Mouse (Mus musculus) erythroblast, embryonic 14.5 days (primary cell): Measurements from ENCODE around the gene Plpp3. TPM values are rescaled to one million over a fixed set of nuclear protein-coding genes. Genes with fewer than 3 reads are reported as not detected.

Experiments
- H3K27me3 ChIP-seq: 2 replicates; pipeline ENCODE4 v1.6.1; 2012; ENCODE audit warnings: inconsistent platforms; ENCODE audit not compliant: control insufficient read depth
- H3K36me3 ChIP-seq: 2 replicates; pipeline ENCODE4 v1.6.1; 2012; ENCODE audit warnings: mild to moderate bottlenecking, inconsistent platforms; ENCODE audit not compliant: control insufficient read depth
- H3K4me1 ChIP-seq: 2 replicates; pipeline ENCODE4 v1.6.1; 2012; ENCODE audit warnings: inconsistent platforms; ENCODE audit not compliant: control insufficient read depth
- H3K4me3 ChIP-seq: replicated peaks from 2 replicates; pipeline ENCODE3; 2012; ENCODE audit warnings: moderate library complexity, mild to moderate bottlenecking, inconsistent platforms
- H3K9me3 ChIP-seq: 2 replicates; pipeline ENCODE4 v1.6.1; 2012; ENCODE audit warnings: low read length, inconsistent platforms, mixed read lengths; ENCODE audit not compliant: control insufficient read depth
- GATA1 ChIP-seq: IDR thresholded peaks from 2 replicates; pipeline ENCODE4 v1.6.1; 2012; ENCODE audit warnings: low read length, inconsistent platforms, mixed read lengths
- TAL1 ChIP-seq: IDR thresholded peaks from 3 replicates; pipeline ENCODE4 v1.6.1; 2012; ENCODE audit warnings: low read length, inconsistent platforms, mixed read lengths
- polyA plus RNA-seq: library from polyadenylated mRNA; stranded (reverse); fragments of >175 nt; gene quantifications from 2 replicates; pipeline ENCODE4 v1.2.3, GENCODE M21; 2012

The Plpp3 gene
- polyA plus RNA-seq, 1 experiment, result 0.03 TPM

GRCm38 (mm10) chr4:105196099-105196498 is 39.0 kb downstream of the Plpp3 start:
- peaks cover 3% of the 10 kb centered on the region; the same call in 1 of the 2 replicates for H3K36me3 ChIP-seq
- no peak for TF ChIP-seq TAL1
- TF ChIP-seq GATA1, result no peak
- no peaks in the 10 kb centered on the region for H3K27me3 ChIP-seq
- H3K4me3 ChIP-seq, result no peak overlapping the region
- no peaks in the 10 kb centered on the region for H3K4me1 ChIP-seq
- H3K9me3 ChIP-seq, result no peaks in the 10 kb centered on the region

- H3K36me3 ChIP-seq, result peaks cover 3% of the 10 kb centered on the region; the same call in 1 of the 2 replicates
- TF ChIP-seq TAL1, result no peak
- no peak for TF ChIP-seq GATA1
- H3K27me3 ChIP-seq, result no peaks in the 10 kb centered on the region
- H3K4me1 ChIP-seq, result no peaks in the 10 kb centered on the region
- H3K9me3 ChIP-seq, result no peaks in the 10 kb centered on the region
- H3K4me3 ChIP-seq, result no peak overlapping the region
Measured at GRCm38 (mm10) chr4:105196993-105197765, 40.0 kb downstream of the Plpp3 start.

- H3K4me3 ChIP-seq, result no peak overlapping the region
- H3K36me3 ChIP-seq, result peaks cover 3% of the 10 kb centered on the region; the same call in 1 of the 2 replicates
- H3K27me3 ChIP-seq, result no peaks in the 10 kb centered on the region
- no peaks in the 10 kb centered on the region for H3K4me1 ChIP-seq
- no peaks in the 10 kb centered on the region for H3K9me3 ChIP-seq
- TF ChIP-seq GATA1 (no peak), TAL1 (no peak)
Measured at GRCm38 (mm10) chr4:105198696-105199095, 41.5 kb downstream of the Plpp3 start.

GRCm38 (mm10) chr4:105199345-105199744 is 42.2 kb downstream of the Plpp3 start:
- TF ChIP-seq GATA1 (no peak), TAL1 (no peak)
- peaks cover 3% of the 10 kb centered on the region; the same call in 1 of the 2 replicates for H3K36me3 ChIP-seq
- no peaks in the 10 kb centered on the region for H3K27me3 ChIP-seq
- H3K4me1 ChIP-seq, result no peaks in the 10 kb centered on the region
- H3K9me3 ChIP-seq, result no peaks in the 10 kb centered on the region
- H3K4me3 ChIP-seq, result no peak overlapping the region

GRCm38 (mm10) chr4:105200624-105201524 is 43.7 kb downstream of the Plpp3 start:
- H3K36me3 ChIP-seq, result peaks cover 3% of the 10 kb centered on the region; the same call in 1 of the 2 replicates
- no peaks in the 10 kb centered on the region for H3K9me3 ChIP-seq
- no peaks in the 10 kb centered on the region for H3K4me1 ChIP-seq
- TF ChIP-seq GATA1, result no peak
- no peak for TF ChIP-seq TAL1
- H3K27me3 ChIP-seq, result no peaks in the 10 kb centered on the region
- H3K4me3 ChIP-seq, result no peak overlapping the region

- H3K27me3 ChIP-seq, result no peaks in the 10 kb centered on the region
- no peak overlapping the region for H3K4me3 ChIP-seq
- no peaks in the 10 kb centered on the region for H3K4me1 ChIP-seq
- H3K36me3 ChIP-seq, result peaks cover 3% of the 10 kb centered on the region; the same call in 1 of the 2 replicates
- H3K9me3 ChIP-seq, result no peaks in the 10 kb centered on the region
- TF ChIP-seq GATA1, result no peak
- no peak for TF ChIP-seq TAL1
Measured at GRCm38 (mm10) chr4:105202439-105202838, 45.3 kb downstream of the Plpp3 start.

- no peak overlapping the region for H3K4me3 ChIP-seq
- no peaks in the 10 kb centered on the region for H3K4me1 ChIP-seq
- H3K9me3 ChIP-seq, result no peaks in the 10 kb centered on the region
- H3K27me3 ChIP-seq, result no peaks in the 10 kb centered on the region
- peaks cover 3% of the 10 kb centered on the region; the same call in 1 of the 2 replicates for H3K36me3 ChIP-seq
- TF ChIP-seq TAL1 (no peak), GATA1 (no peak)
Measured at GRCm38 (mm10) chr4:105203303-105203761, 46.2 kb downstream of the Plpp3 start.

GRCm38 (mm10) chr4:105204071-105204470 is 46.9 kb downstream of the Plpp3 start:
- no peaks in the 10 kb centered on the region for H3K4me1 ChIP-seq
- H3K36me3 ChIP-seq, result no peaks in the 10 kb centered on the region; the same call in 1 of the 2 replicates
- no peak overlapping the region for H3K4me3 ChIP-seq
- TF ChIP-seq TAL1, result no peak
- no peak for TF ChIP-seq GATA1
- H3K27me3 ChIP-seq, result no peaks in the 10 kb centered on the region
- H3K9me3 ChIP-seq, result no peaks in the 10 kb centered on the region
